Mouse (Mus musculus) heart, embryonic 15.5 days (tissue): ENCODE data around the gene Mphosph8. TPM values are rescaled to one million over a fixed set of nuclear protein-coding genes. Genes with fewer than 3 reads are reported as not detected.

ENCODE experiments used
- ATAC-seq: fragments of 200-750 bp; cut with Nextera tagmentation; replicated peaks from 2 replicates; pipeline ENCODE4 v1.8.0; 2017; ENCODE audit warnings: low read depth, moderate TSS enrichment; ENCODE audit not compliant: insufficient number of reproducible peaks, insufficient read depth, low FRiP score
- H3K27ac ChIP-seq: fragments of 300-500 bp; sonication (generic); 2 replicates; pipeline ENCODE4 v1.5.1; 2015; ENCODE audit warnings: mild to moderate bottlenecking, inconsistent platforms
- H3K27me3 ChIP-seq: fragments of 300-500 bp; sonication (generic); 2 replicates; pipeline ENCODE4 v1.6.1; 2015; ENCODE audit warnings: inconsistent platforms
- H3K36me3 ChIP-seq: fragments of 300-500 bp; sonication (generic); 2 replicates; pipeline ENCODE4 v1.6.1; 2015; ENCODE audit warnings: mild to moderate bottlenecking, inconsistent platforms
- H3K4me1 ChIP-seq: fragments of 300-500 bp; sonication (generic); replicated peaks from 2 replicates; pipeline ENCODE4 v1.6.1; 2015; ENCODE audit warnings: inconsistent platforms
- H3K4me2 ChIP-seq: fragments of 300-500 bp; sonication (generic); 2 replicates; pipeline ENCODE4 v1.6.1; 2015; ENCODE audit warnings: inconsistent platforms, mild to moderate bottlenecking, moderate library complexity
- H3K4me3 ChIP-seq: fragments of 300-500 bp; sonication (generic); 2 replicates; pipeline ENCODE4 v1.5.1; 2015; ENCODE audit warnings: mild to moderate bottlenecking, inconsistent platforms
- H3K9ac ChIP-seq: fragments of 300-500 bp; sonication (generic); 2 replicates; pipeline ENCODE4 v1.6.1; 2015; ENCODE audit warnings: mild to moderate bottlenecking, inconsistent platforms
- H3K9me3 ChIP-seq: fragments of 300-500 bp; sonication (generic); replicated peaks from 2 replicates; pipeline ENCODE4 v1.6.1; 2016; ENCODE audit warnings: inconsistent platforms
- WGBS: fragments of 180-500 bp; shearing (Covaris S2); methylation state at CpG from one replicate; pipeline ENCODE4 v1.1.7; 2015; ENCODE audit warnings: mixed read lengths; 5-methylcytosine and 5-hydroxymethylcytosine counted together
- polyA plus RNA-seq: library from polyadenylated mRNA; unstranded; fragments of >200 nt; fragmentation: Nextera tagmentation; extraction: Ambion mirVana; gene quantifications from 2 replicates; pipeline ENCODE4 v1.2.1, GENCODE M21; 2015

The Mphosph8 gene
- polyA plus RNA-seq = 18.9 and 28.2 TPM in 2 replicates

DNA sequence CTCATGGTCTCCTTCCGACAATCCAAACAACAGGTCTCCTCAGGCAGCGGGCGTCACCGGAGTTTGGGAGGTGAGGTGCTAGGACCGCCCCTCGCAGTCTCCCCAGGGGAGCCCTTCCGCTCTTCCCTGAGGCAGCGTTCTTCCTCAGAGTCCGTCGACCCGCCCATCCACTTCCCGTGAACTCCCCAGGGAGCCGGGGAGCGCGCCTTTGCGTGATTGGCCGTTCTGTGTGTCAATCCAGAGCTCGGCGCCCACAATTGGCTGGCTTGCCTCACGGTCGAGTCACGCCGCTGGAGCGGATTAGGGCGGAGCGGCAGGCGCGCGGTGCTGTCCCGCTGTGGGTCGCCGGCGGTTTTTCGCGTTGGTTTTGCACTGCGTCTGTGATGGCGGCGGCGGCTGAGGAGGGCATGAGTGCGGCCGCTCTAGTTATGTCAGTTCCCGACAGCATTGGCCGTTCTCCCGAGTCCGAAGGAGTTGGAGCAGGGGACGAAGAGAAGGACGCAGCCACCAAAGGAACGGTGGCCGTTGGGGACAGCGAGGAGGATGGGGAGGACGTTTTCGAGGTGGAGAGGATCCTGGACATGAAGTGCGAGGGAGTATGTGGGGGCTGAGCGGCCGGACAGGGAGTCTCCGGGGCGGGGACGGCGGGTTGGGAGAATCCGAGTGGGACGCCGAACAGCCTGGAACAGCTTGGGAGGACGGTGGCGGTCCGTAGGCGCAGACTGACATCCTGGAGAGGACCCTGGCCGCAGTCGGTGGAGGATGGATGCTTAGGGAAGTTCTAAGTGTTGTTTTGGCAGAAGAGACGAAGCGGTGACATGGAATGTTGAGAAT lies at the start of gene Mphosph8:
Mphosph8 (plus strand) TSS at position 280 of the 834 bp plus-strand sequence.
- Histone ChIP-seq H3K9me3 (no peaks in the 10 kb centered on the region), H3K9ac (peak within 1 kb of the TSS; percentile 66), H3K27ac (peak within 1 kb of the TSS; percentile 93), H3K27me3 (no peaks in the 10 kb centered on the region), H3K4me2 (peak within 1 kb of the TSS; percentile 76), H3K4me1 (peaks cover 20% of the 10 kb centered on the region), H3K36me3 (peaks cover 12% of the 10 kb centered on the region), H3K4me3 (peak within 1 kb of the TSS; percentile 86)
- ATAC-seq = peak; percentile 100
- under 1% methylated on average over 70 of the region's 70 CpGs for WGBS

DNA sequence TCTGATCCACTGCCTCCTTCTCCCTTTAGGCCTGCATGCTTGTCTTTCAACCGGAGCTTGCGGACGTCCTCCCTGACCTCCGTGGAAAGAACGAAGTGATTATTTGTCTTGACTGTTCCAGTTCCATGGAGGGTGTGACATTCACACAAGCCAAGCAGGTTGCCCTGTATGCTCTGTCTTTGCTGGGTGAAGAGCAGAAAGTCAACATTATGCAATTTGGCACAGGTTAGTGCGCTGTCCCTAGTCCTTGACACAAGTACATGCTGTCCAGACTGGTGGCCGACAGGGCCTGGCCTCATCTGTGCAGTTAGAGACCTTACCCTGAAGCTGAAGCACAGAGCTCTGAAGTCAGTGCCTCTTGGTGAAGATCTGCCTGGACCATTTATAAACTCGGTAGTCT lies 47.6 kb upstream of the Mphosph8 start:
- H3K36me3 ChIP-seq = peaks cover 57% of the 10 kb centered on the region
- no peaks in the 10 kb centered on the region for H3K27me3 ChIP-seq
- H3K4me1 ChIP-seq = no peaks in the 10 kb centered on the region
- no peak overlapping the region for H3K4me2 ChIP-seq
- 89% methylated on average over 8 of the region's 8 CpGs for WGBS
- no peak overlapping the region for H3K4me3 ChIP-seq
- H3K9ac ChIP-seq = no peak overlapping the region
- no peaks in the 10 kb centered on the region for H3K9me3 ChIP-seq
- H3K27ac ChIP-seq = no peak overlapping the region
- no peak for ATAC-seq

GRCm38 (mm10) chr14:56626202-56626601 lies 41.8 kb upstream of the Mphosph8 start:
- H3K36me3 ChIP-seq = peaks cover 55% of the 10 kb centered on the region
- ATAC-seq = no peak
- no peaks in the 10 kb centered on the region for H3K27me3 ChIP-seq
- no peak overlapping the region for H3K27ac ChIP-seq
- H3K9ac ChIP-seq = no peak overlapping the region
- H3K4me1 ChIP-seq = no peaks in the 10 kb centered on the region
- WGBS = 83% methylated on average over 4 of the region's 4 CpGs
- no peak overlapping the region for H3K4me2 ChIP-seq
- no peaks in the 10 kb centered on the region for H3K9me3 ChIP-seq
- no peak overlapping the region for H3K4me3 ChIP-seq

DNA sequence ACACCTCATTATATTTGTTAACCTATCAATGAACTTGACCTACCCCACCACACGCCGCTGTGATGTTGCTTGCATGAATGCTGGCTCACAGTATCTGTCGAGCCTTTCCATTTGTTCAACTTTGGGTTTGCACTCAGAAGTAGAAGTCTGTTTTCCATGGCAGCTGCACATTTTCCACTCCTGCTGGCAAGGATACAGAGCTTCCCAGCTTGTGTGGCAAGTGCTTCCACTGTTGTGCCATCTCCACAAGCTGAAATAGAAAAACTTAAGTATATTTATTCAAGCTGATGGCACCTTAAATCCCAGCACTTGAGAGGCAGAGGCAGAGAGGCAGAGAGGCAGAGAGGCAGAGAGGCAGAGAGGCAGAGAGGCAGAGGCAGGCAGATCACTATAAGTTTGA lies 39.7 kb upstream of the Mphosph8 start:
- Histone ChIP-seq H3K4me3 (no peak overlapping the region), H3K9ac (no peak overlapping the region), H3K27me3 (no peaks in the 10 kb centered on the region), H3K4me2 (no peak overlapping the region), H3K36me3 (peaks cover 40% of the 10 kb centered on the region), H3K27ac (no peak overlapping the region), H3K4me1 (no peaks in the 10 kb centered on the region), H3K9me3 (no peaks in the 10 kb centered on the region)
- no peak for ATAC-seq
- WGBS = 81% methylated on average over 3 of the region's 3 CpGs

GRCm38 (mm10) chr14:56631109-56631508 lies 36.9 kb upstream of the Mphosph8 start:
- Histone ChIP-seq H3K27ac (no peak overlapping the region), H3K27me3 (no peaks in the 10 kb centered on the region), H3K4me1 (no peaks in the 10 kb centered on the region), H3K4me2 (no peak overlapping the region), H3K9ac (no peak overlapping the region), H3K9me3 (no peaks in the 10 kb centered on the region), H3K36me3 (peaks cover 50% of the 10 kb centered on the region), H3K4me3 (no peak overlapping the region)
- WGBS = 87% methylated on average over 2 of the region's 2 CpGs
- ATAC-seq = no peak

DNA sequence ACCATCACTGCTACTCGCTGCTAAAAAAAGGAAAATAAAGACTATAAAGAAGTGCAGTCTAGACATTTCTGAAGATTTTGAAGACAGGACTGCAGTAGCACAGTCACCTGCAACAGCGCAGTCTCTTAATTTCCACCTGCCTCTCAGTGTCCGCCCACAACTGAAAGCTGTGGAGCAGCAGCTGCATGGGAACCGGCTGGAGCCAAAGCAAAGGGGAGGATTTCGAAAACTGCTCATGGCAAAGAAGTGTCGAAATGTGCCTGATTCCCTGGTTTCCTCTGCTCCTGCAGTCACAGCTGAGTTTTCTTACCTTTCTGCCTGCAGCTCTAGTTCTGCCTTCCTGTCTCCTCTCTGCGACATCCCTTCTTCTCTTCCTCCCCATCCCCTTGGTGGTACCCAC lies 20.8 kb upstream of the Mphosph8 start:
- WGBS = 69% methylated on average over 7 of the region's 7 CpGs
- Histone ChIP-seq H3K9ac (no peak overlapping the region), H3K27ac (no peak overlapping the region), H3K9me3 (peaks cover 3% of the 10 kb centered on the region; the same call in 1 of the 2 replicates), H3K4me3 (no peak overlapping the region), H3K4me1 (no peaks in the 10 kb centered on the region), H3K36me3 (peaks cover 38% of the 10 kb centered on the region; the same call in 1 of the 2 replicates), H3K27me3 (no peaks in the 10 kb centered on the region), H3K4me2 (no peak overlapping the region)
- no peak for ATAC-seq

GRCm38 (mm10) chr14:56649448-56649847 lies 18.6 kb upstream of the Mphosph8 start:
- no peak overlapping the region for H3K4me2 ChIP-seq
- no peak overlapping the region for H3K9ac ChIP-seq
- H3K36me3 ChIP-seq = peaks cover 48% of the 10 kb centered on the region
- no peaks in the 10 kb centered on the region for H3K27me3 ChIP-seq
- H3K4me1 ChIP-seq = no peaks in the 10 kb centered on the region
- H3K27ac ChIP-seq = no peak overlapping the region
- peaks cover 13% of the 10 kb centered on the region for H3K9me3 ChIP-seq
- no peak overlapping the region for H3K4me3 ChIP-seq
- no peak for ATAC-seq

- WGBS = 70% methylated on average over 5 of the region's 5 CpGs
- H3K9me3 ChIP-seq = no peaks in the 10 kb centered on the region
These were observed 2.4 kb upstream of the Mphosph8 start for GRCm38 (mm10) chr14:56665651-56666050.

GRCm38 (mm10) chr14:56666909-56667308 lies 1.1 kb upstream of the Mphosph8 start:
- WGBS = 77% methylated on average over 3 of the region's 3 CpGs
- no peaks in the 10 kb centered on the region for H3K36me3 ChIP-seq
- H3K27ac ChIP-seq = no peak overlapping the region
- no peak overlapping the region; the same call in 1 of the 2 replicates for H3K4me3 ChIP-seq
- peak overlapping the region; percentile 66 for H3K4me2 ChIP-seq
- H3K9me3 ChIP-seq = no peaks in the 10 kb centered on the region
- ATAC-seq = no peak
- H3K9ac ChIP-seq = no peak overlapping the region
- peaks cover 20% of the 10 kb centered on the region for H3K4me1 ChIP-seq
- no peaks in the 10 kb centered on the region for H3K27me3 ChIP-seq

More at GRCm38 (mm10) chr14:56665651-56666050, 2.4 kb upstream of the Mphosph8 start:
- no peak for ATAC-seq
- no peaks in the 10 kb centered on the region for H3K27me3 ChIP-seq
- no peak overlapping the region for H3K27ac ChIP-seq
- no peak overlapping the region for H3K9ac ChIP-seq
- H3K4me1 ChIP-seq = peaks cover 16% of the 10 kb centered on the region
- H3K36me3 ChIP-seq = no peaks in the 10 kb centered on the region
- no peak overlapping the region for H3K4me3 ChIP-seq
- H3K4me2 ChIP-seq = no peak overlapping the region

GRCm38 (mm10) chr14:56669046-56669620 lies 1.1 kb downstream of the Mphosph8 start:
- Histone ChIP-seq H3K4me2 (peak overlapping the region; percentile 76), H3K27ac (peak overlapping the region; percentile 93; the same call in 1 of the 2 replicates), H3K9me3 (no peaks in the 10 kb centered on the region), H3K4me3 (peak overlapping the region; percentile 86), H3K9ac (peak overlapping the region; percentile 66), H3K4me1 (peaks cover 20% of the 10 kb centered on the region), H3K27me3 (no peaks in the 10 kb centered on the region), H3K36me3 (peaks cover 18% of the 10 kb centered on the region)
- 1% methylated on average over 13 of the region's 13 CpGs for WGBS
- no peak for ATAC-seq

GRCm38 (mm10) chr14:56685426-56685825 lies 17.4 kb downstream of the Mphosph8 start:
- H3K4me2 ChIP-seq = no peak overlapping the region
- no peaks in the 10 kb centered on the region for H3K4me1 ChIP-seq
- H3K4me3 ChIP-seq = no peak overlapping the region
- no peaks in the 10 kb centered on the region for H3K27me3 ChIP-seq
- H3K27ac ChIP-seq = no peak overlapping the region
- no peak for ATAC-seq
- H3K36me3 ChIP-seq = peaks cover 73% of the 10 kb centered on the region
- WGBS = 49% methylated on average over 1 of the region's 1 CpGs
- H3K9ac ChIP-seq = no peak overlapping the region
- no peaks in the 10 kb centered on the region for H3K9me3 ChIP-seq
